Mouse (Mus musculus): ENCODE data around the gene Mpzl2. TPM values are rescaled to one million over a fixed set of nuclear protein-coding genes. Genes with fewer than 3 reads are reported as not detected.

The Mpzl2 gene
- total RNA-seq (2014; fragmentation: Nextera tagmentation) (not detected in 2 replicates), total RNA-seq (2017) (not detected in 2 replicates)

- no peak for ATAC-seq (replicated peaks; ENCODE audit: poor library complexity, severe bottlenecking)
Observed at GRCm38 (mm10) chr9:45039499-45039898, at the start of gene Mpzl2. Mpzl2 (plus strand) TSS chr9:45039799.

- no peak for ATAC-seq (replicated peaks; ENCODE audit: poor library complexity, severe bottlenecking)
Observed at GRCm38 (mm10) chr9:44991821-44992220, 47.8 kb upstream of the Mpzl2 start.

- ATAC-seq (replicated peaks; ENCODE audit: poor library complexity, severe bottlenecking): no peak
Observed at GRCm38 (mm10) chr9:44992271-44992670, 47.3 kb upstream of the Mpzl2 start.

GRCm38 (mm10) chr9:44993268-44993667 lies 46.3 kb upstream of the Mpzl2 start:
- no peak for ATAC-seq (replicated peaks; ENCODE audit: poor library complexity, severe bottlenecking)

GRCm38 (mm10) chr9:44994962-44995361 lies 44.6 kb upstream of the Mpzl2 start:
- no peak for ATAC-seq (replicated peaks; ENCODE audit: poor library complexity, severe bottlenecking)

- ATAC-seq (replicated peaks; ENCODE audit: poor library complexity, severe bottlenecking): no peak
Observed at GRCm38 (mm10) chr9:44996590-44996989, 43.0 kb upstream of the Mpzl2 start.

- ATAC-seq (replicated peaks; ENCODE audit: poor library complexity, severe bottlenecking): peak; percentile 17; the same call in 1 of the 2 replicates
Observed at GRCm38 (mm10) chr9:44998138-44998537, 41.5 kb upstream of the Mpzl2 start.

GRCm38 (mm10) chr9:44999171-44999570 lies 40.4 kb upstream of the Mpzl2 start:
- ATAC-seq (replicated peaks; ENCODE audit: poor library complexity, severe bottlenecking): no peak

- no peak for ATAC-seq (replicated peaks; ENCODE audit: poor library complexity, severe bottlenecking)
Observed at GRCm38 (mm10) chr9:44999776-45000175, 39.8 kb upstream of the Mpzl2 start.

GRCm38 (mm10) chr9:45000249-45000648 lies 39.4 kb upstream of the Mpzl2 start:
- no peak for ATAC-seq (replicated peaks; ENCODE audit: poor library complexity, severe bottlenecking)

- ATAC-seq (replicated peaks; ENCODE audit: poor library complexity, severe bottlenecking): no peak
Observed at GRCm38 (mm10) chr9:45007404-45007803, 32.2 kb upstream of the Mpzl2 start.

- no peak for ATAC-seq (replicated peaks; ENCODE audit: poor library complexity, severe bottlenecking)
Observed at GRCm38 (mm10) chr9:45008342-45008741, 31.3 kb upstream of the Mpzl2 start.

GRCm38 (mm10) chr9:45009180-45010078 lies 30.2 kb upstream of the Mpzl2 start, which contains the start of gene Cd3e:
Cd3e (minus strand) TSS chr9:45009627.
- ATAC-seq (replicated peaks; ENCODE audit: poor library complexity, severe bottlenecking): no peak

GRCm38 (mm10) chr9:45010461-45010860 lies 29.1 kb upstream of the Mpzl2 start:
- ATAC-seq (replicated peaks; ENCODE audit: poor library complexity, severe bottlenecking): no peak

- no peak for ATAC-seq (replicated peaks; ENCODE audit: poor library complexity, severe bottlenecking)
Observed at GRCm38 (mm10) chr9:45011291-45011690, 28.3 kb upstream of the Mpzl2 start.

GRCm38 (mm10) chr9:45014879-45015278 lies 24.7 kb upstream of the Mpzl2 start:
- no peak for ATAC-seq (replicated peaks; ENCODE audit: poor library complexity, severe bottlenecking)

GRCm38 (mm10) chr9:45015841-45016240 lies 23.8 kb upstream of the Mpzl2 start:
- no peak for ATAC-seq (replicated peaks; ENCODE audit: poor library complexity, severe bottlenecking)

- no peak for ATAC-seq (replicated peaks; ENCODE audit: poor library complexity, severe bottlenecking)
Observed at GRCm38 (mm10) chr9:45018031-45018430, 21.6 kb upstream of the Mpzl2 start.

- peak; percentile 59 for ATAC-seq (replicated peaks; ENCODE audit: poor library complexity, severe bottlenecking)
Observed at GRCm38 (mm10) chr9:45022800-45023199, 16.8 kb upstream of the Mpzl2 start.

GRCm38 (mm10) chr9:45023638-45024037 lies 16.0 kb upstream of the Mpzl2 start:
- ATAC-seq (replicated peaks; ENCODE audit: poor library complexity, severe bottlenecking): no peak

- no peak for ATAC-seq (replicated peaks; ENCODE audit: poor library complexity, severe bottlenecking)
Observed at GRCm38 (mm10) chr9:45024187-45024586, 15.4 kb upstream of the Mpzl2 start.

- ATAC-seq (replicated peaks; ENCODE audit: poor library complexity, severe bottlenecking): no peak
Observed at GRCm38 (mm10) chr9:45027376-45027775, 12.2 kb upstream of the Mpzl2 start.
